Mouse (Mus musculus) urinary bladder, adult 18-20 months (tissue): ENCODE measurements around the gene Prkag1.

Experiments
- DNase-seq, 2 experiments: peaks; one replicate each; pipeline ENCODE4 v3.0.0; 2022; ENCODE audit warnings: low spot score in 2 of 2, mixed read lengths in 2 of 2

The Prkag1 gene

GRCm38 (mm10) chr15:98853161-98853937 is 22.0 kb upstream of the Prkag1 start:
- DNase-seq = no peak

- no peak for DNase-seq
These were observed 21.4 kb upstream of the Prkag1 start for GRCm38 (mm10) chr15:98852733-98853132.

GRCm38 (mm10) chr15:98852071-98852470 is 20.8 kb upstream of the Prkag1 start:
- DNase-seq = no peak

- no peak for DNase-seq
These were observed 20.0 kb upstream of the Prkag1 start for GRCm38 (mm10) chr15:98851229-98851818.

- DNase-seq = no peak
These were observed 19.3 kb upstream of the Prkag1 start for GRCm38 (mm10) chr15:98850668-98851067.

DNA sequence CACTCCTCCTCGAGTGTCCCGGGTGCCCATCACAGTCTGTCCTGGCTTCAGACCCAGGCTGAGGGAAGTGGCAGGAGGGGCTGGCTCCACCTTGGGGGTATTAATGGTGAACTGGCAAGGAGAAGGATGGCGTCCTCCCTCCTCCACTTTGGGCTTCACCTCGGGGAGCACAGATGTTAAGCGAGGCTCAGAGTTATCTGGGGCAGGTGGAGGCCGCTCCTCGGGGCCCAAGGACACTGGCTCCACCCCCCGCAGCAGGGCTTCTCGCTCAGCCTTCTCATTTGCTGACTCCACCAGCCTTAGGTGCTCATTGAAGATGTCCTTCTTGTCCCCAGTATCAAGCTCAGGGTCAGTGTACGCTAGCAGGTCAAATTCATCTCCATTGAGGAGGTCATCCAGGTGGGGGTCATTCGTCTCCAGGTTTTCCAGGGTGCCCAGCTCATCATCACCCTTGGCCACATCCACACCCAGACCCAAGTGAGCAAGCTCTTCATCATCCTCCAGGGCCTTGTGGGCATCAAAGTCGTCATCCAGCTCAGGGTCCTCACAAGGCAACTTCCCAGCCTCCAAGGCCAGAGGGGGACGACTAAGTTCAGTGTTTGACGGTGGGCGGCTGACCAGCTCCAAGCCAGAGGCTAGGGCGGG is 18.8 kb upstream of the Prkag1 start:
- no peak for DNase-seq

DNA sequence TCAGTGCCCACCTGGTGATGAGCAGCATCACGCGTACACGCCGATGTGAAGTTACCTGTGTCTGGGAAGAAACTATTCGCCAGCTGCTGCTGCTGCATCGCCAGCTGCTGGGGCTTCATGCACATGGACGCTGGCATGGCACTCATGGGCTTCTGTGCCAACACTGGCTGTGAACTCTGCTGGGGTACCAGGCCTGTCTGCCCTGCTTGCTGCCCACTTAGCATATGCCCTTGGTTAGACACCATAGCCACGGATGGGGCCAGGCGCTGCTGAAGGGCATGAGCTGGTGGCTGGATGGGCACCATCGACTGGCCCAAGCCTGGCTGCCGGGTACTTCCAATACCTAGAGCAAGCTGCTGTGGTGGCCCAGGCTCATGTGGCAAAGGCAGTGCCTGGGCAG is 17.8 kb upstream of the Prkag1 start:
- no peak for DNase-seq

GRCm38 (mm10) chr15:98846140-98846539 is 14.8 kb upstream of the Prkag1 start:
- DNase-seq = no peak

- DNase-seq = no peak
These were observed 13.8 kb upstream of the Prkag1 start for GRCm38 (mm10) chr15:98845149-98845548.

GRCm38 (mm10) chr15:98843595-98844223 is 12.4 kb upstream of the Prkag1 start:
- no peak for DNase-seq

- no peak for DNase-seq
These were observed 8.6 kb upstream of the Prkag1 start for GRCm38 (mm10) chr15:98839671-98840585.

- DNase-seq = no peak
These were observed 7.8 kb upstream of the Prkag1 start for GRCm38 (mm10) chr15:98839161-98839560.

DNA sequence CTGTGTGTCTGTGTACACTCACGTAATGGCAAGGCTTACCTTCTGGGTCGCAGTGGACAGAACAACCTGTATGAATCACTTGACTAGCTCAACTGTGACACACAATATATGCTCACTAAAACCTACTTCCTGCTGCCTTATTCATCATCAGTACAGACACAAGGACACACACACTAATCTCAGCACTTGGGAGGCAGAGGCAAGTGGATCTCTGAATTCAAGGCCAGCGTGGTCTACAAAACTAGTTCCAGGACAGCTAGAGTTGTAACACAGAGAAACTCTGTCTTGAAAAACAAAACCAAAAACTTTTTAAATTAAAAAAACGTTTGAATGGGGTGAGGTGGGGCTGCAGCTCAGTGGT is 6.4 kb upstream of the Prkag1 start:
- no peak for DNase-seq

DNA sequence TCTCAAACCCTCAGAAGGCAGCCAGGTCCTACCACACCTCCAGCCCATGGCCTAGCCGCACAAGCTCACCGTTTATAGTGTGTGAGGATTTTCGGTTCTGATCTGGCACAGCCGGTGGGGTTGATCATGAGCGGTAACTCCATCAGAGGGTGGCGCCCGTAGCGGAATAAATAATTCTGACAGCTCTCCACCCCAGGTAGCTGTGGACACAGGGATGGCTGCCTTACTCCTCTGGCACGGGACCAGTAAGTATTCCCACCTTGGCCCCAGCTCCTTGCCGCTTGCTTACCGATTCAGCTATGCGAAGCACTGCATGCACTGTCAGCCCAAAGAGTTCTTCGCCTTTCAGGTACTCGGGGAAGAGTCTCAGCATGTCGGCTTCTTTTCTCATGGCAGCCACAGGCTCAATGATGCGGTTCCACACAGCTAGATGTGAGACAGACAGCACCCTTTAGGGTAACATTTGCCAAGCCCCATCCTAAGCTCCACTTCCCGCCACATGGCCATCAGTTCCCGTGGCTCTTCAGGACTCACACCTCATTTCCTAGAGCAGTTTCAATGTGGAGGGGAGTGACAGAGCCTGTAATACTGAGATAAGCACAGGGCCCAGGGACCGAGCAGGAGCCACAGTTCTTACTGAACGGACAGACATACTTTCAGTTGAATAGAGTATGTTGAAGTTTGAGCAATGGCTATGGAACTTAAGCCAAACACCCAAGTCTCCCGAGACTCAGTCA is 5.9 kb upstream of the Prkag1 start:
- no peak for DNase-seq

GRCm38 (mm10) chr15:98835291-98835690 is 4.0 kb upstream of the Prkag1 start:
- no peak for DNase-seq

DNA sequence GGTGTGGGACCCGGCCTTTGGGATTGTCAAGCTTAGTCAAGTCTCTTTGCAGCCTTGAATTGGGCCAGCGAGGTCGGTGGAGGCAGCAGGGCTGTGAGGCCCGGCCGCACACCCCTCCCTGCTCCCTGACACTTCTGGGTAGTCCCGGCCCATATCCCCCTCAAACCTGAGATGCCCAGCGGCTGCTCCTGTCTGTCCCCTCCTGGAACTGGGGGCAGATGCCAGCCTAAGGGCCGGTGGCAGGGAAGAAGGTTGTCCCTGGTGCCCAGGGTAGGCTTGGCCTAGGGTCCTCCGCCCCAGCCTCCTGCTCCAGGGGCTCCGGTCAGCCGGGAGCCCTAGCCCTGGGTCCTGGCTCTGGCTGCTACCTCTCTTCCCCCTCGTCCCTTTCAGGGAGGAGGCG is 2.7 kb upstream of the Prkag1 start:
- DNase-seq = no peak

- DNase-seq = no peak
These were observed 2.0 kb upstream of the Prkag1 start for GRCm38 (mm10) chr15:98833281-98833680.

DNA sequence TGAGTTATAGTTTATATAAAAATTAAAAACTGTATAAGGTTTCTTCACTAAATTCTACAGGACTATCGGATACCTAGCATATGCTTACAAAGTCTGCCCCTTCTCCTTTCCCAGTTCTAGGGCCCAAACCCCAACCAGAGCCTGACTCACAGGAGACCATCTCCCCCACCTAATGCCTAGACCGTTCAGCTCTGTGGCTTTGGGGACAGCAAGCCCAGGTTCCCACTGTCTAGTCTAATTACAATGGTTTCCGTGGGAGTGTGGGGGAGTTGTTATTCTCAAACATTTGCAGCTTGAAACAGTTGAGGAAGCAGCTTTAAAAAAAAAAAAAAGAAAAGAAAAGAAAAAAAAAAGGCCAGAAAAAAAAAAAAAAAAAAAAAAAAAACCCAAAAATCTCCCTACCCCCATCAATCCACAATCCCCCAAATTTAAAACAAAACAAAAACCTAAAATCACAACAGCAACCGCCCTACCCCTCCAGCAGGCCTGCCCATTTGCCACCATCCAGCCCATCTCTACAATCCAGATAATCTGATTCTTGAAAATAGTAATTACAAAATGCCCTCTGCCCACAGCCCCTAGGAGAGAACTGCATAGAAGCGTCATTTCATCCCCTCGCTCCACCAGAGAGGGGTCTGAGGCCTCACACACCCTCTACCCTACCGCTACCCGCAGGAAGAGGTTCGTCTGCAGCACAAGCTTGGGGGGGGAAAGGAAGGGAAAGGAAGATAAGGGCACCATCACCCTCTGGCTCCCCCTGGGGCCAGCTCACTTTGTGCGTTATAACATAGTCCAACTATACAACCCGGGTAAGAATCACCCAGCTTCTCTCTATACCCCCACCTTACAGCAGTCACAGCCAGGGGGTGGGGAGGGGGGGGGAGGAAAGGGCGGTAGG is 1.1 kb upstream of the Prkag1 start:
- no peak for DNase-seq

DNA sequence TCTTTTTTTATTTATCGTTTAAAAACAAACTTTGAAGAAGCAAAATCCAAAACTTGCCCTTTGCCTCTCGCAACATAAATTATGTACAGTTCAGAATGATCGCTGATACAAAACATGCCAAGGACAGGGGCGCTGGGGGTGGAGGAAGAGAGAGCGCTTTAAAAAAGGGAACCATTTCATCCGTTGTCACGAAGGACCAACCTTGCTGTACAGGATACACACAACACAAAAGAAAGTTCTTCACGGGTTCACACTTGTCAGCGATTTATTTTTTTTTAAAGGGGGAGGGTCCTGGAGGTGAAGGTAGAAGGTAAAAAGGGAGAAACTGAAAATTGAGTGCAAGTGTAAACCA is 339 bp upstream of the Prkag1 start:
- DNase-seq = no peak

DNA sequence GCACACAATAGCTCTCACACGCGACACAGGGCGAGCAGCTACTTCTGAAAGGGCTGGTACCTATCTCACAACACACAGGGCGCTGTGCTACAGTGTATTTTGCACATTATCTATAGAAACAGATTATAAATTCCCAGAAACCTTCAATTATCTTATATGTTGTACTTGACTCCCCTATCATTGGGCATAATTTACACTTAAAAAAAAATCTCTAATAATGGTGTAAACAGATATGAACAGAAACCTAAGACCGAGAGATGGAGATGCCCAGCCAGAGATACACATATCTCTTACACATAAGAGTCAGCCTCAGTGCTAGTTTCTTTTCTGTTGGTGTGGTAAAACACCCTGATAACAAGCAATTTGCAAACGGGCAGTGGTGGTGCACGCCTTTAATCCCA is 3.7 kb downstream of the Prkag1 start:
- DNase-seq = no peak
